Mouse (Mus musculus): ENCODE results near the gene Gtf3c5. TPM values are rescaled to one million over a fixed set of nuclear protein-coding genes. Genes with fewer than 3 reads are reported as not detected.

The Gtf3c5 gene
- polyA plus RNA-seq, 1 experiment from 2014 or later: 40.5 TPM

- Histone ChIP-seq H3K4me2 (no peak overlapping the region), H3K27me3 (ENCODE audit: control insufficient read depth, insufficient read depth, low read length) (no peaks in the 10 kb centered on the region), H3K9ac (ENCODE audit: low read length) (no peak overlapping the region), H3K27ac (ENCODE audit: low read depth, low read length) (no peak overlapping the region), H3K36me3 (ENCODE audit: control insufficient read depth, insufficient read depth, low read length) (no peaks in the 10 kb centered on the region), H3K4me1 (ENCODE audit: control insufficient read depth, insufficient read depth, low read length) (peaks cover 66% of the 10 kb centered on the region), H3K9me3 (ENCODE audit: control insufficient read depth, low read length) (no peaks in the 10 kb centered on the region), H3K4me3 (ENCODE audit: low read depth, low read length) (no peak overlapping the region)
- DNase-seq (ENCODE audit: low spot score, missing footprints) (no peak), ATAC-seq (ENCODE audit: low FRiP score) (no peak)
- WGBS: 59% methylated on average over 7 of the region's 7 CpGs
Measured at GRCm38 (mm10) chr2:28535650-28536049, 47.9 kb downstream of the Gtf3c5 start.

GRCm38 (mm10) chr2:28535263-28535540 lies 48.3 kb downstream of the Gtf3c5 start:
- H3K9me3 ChIP-seq (ENCODE audit: control insufficient read depth, low read length): no peaks in the 10 kb centered on the region
- no peak overlapping the region for H3K4me3 ChIP-seq (ENCODE audit: low read depth, low read length)
- H3K36me3 ChIP-seq (ENCODE audit: control insufficient read depth, insufficient read depth, low read length): no peaks in the 10 kb centered on the region
- no peaks in the 10 kb centered on the region for H3K27me3 ChIP-seq (ENCODE audit: control insufficient read depth, insufficient read depth, low read length)
- H3K27ac ChIP-seq (ENCODE audit: low read depth, low read length): peak overlapping the region; percentile 68
- ATAC-seq (ENCODE audit: low FRiP score): no peak
- H3K9ac ChIP-seq (ENCODE audit: low read length): no peak overlapping the region
- no peak for DNase-seq (ENCODE audit: low spot score, missing footprints)
- no peak overlapping the region for H3K4me2 ChIP-seq
- peaks cover 69% of the 10 kb centered on the region for H3K4me1 ChIP-seq (ENCODE audit: control insufficient read depth, insufficient read depth, low read length)
- 44% methylated on average over 4 of the region's 4 CpGs for WGBS

DNA sequence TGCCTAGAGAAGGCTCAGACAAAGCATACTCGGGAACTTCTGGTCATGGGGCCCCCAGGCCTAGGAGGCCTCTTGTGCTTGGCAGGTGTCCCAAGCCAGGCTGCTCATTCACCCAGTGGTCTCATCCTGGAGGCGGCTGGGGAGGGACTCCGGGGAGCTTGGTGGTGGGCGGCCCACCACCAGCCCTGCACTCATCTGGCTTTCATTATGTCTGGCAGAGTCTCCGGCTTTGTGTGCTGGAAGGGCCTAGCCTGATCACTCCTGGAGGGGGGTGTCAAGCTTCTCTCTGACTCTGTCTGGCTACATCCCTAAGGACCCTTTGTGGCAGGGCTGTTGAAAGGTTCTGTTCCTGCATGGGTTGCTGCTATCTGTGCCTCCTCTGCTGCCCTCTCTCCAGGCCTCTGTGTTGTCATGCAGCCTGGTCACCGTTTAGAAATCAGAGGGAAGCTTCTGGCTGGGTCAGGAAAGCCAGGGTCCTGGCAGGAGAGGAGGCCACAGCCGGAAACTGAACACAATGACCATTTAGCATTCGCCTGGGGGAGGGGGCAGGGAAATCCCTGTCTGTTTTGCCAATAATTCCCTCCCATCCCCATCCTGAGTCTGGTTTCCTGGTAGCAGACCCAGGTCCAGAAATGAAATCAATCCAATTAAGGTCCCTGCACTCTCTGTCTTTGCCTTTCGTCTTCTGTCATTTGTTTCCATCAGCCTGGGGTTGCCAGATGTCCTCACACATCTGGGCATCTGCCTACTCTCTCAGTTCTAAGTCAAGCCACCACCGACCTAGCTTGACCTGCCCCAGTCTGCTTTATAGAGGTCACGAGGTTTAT lies 48.9 kb downstream of the Gtf3c5 start:
- H3K27ac ChIP-seq (ENCODE audit: low read depth, low read length): peak overlapping the region; percentile 68
- H3K4me3 ChIP-seq (ENCODE audit: low read depth, low read length): no peak overlapping the region; the same call in 1 of the 2 replicates
- H3K4me2 ChIP-seq: peak overlapping the region; percentile 80
- no peaks in the 10 kb centered on the region for H3K27me3 ChIP-seq (ENCODE audit: control insufficient read depth, insufficient read depth, low read length)
- WGBS: 31% methylated on average over 11 of the region's 11 CpGs
- peak overlapping the region; percentile 61 for H3K9ac ChIP-seq (ENCODE audit: low read length)
- DNase-seq (ENCODE audit: low spot score, missing footprints) (no peak), ATAC-seq (ENCODE audit: low FRiP score) (no peak)
- no peaks in the 10 kb centered on the region for H3K36me3 ChIP-seq (ENCODE audit: control insufficient read depth, insufficient read depth, low read length)
- no peaks in the 10 kb centered on the region for H3K9me3 ChIP-seq (ENCODE audit: control insufficient read depth, low read length)
- peaks cover 67% of the 10 kb centered on the region for H3K4me1 ChIP-seq (ENCODE audit: control insufficient read depth, insufficient read depth, low read length)

GRCm38 (mm10) chr2:28533901-28534435 lies 49.6 kb downstream of the Gtf3c5 start:
- WGBS: 63% methylated on average over 7 of the region's 7 CpGs
- H3K27me3 ChIP-seq (ENCODE audit: control insufficient read depth, insufficient read depth, low read length): no peaks in the 10 kb centered on the region
- peaks cover 63% of the 10 kb centered on the region for H3K4me1 ChIP-seq (ENCODE audit: control insufficient read depth, insufficient read depth, low read length)
- peak overlapping the region; percentile 61 for H3K9ac ChIP-seq (ENCODE audit: low read length)
- H3K4me2 ChIP-seq: peak overlapping the region; percentile 80
- ATAC-seq (ENCODE audit: low FRiP score) (peak; percentile 7; the same call in 1 of the 2 replicates), DNase-seq (ENCODE audit: low spot score, missing footprints) (peak; percentile 88)
- H3K27ac ChIP-seq (ENCODE audit: low read depth, low read length): peak overlapping the region; percentile 68
- H3K9me3 ChIP-seq (ENCODE audit: control insufficient read depth, low read length): no peaks in the 10 kb centered on the region
- H3K36me3 ChIP-seq (ENCODE audit: control insufficient read depth, insufficient read depth, low read length): no peaks in the 10 kb centered on the region
- H3K4me3 ChIP-seq (ENCODE audit: low read depth, low read length): peak overlapping the region; percentile 42

DNA sequence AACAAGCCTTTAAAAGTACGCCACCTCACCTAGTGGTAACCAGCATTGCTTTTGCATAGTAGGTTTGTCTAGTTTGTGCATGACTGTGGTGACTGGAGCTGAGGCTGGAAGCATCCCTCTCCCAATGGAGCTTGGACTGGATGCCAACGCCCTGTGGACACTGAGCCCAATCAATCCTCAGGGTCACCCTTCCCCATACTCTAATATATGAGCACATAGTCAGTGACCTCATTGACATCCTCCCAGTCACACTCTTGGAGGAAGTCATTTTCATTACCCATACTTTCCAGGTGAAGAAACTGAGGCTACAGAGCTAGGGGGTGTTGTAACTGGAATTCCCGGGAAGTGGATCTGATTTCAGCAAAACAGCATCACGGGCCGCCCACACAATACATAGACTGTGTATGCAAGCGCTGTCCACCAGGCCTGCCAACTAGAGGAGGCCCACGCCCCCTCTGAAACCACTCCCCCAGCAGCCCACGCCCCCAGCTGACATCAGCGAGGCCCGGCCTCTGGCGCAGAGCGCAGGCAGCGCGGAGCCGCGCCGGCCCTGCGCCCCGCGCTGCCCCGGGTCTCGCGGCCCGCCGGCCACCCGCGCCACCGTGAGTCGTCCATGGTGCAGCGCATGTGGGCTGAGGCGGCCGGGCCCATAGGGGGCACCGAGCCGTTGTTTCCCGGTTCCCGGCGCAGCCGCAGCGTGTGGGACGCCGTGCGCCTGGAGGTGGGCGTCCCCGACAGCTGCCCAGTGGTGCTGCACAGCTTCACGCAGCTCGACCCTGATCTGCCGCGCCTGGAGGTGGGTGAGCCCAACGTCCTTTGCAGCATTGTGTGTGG lies 50.4 kb downstream of the Gtf3c5 start:
- Histone ChIP-seq H3K9me3 (ENCODE audit: control insufficient read depth, low read length) (no peaks in the 10 kb centered on the region), H3K4me2 (peak overlapping the region; percentile 80), H3K27me3 (ENCODE audit: control insufficient read depth, insufficient read depth, low read length) (no peaks in the 10 kb centered on the region), H3K27ac (ENCODE audit: low read depth, low read length) (no peak overlapping the region), H3K4me3 (ENCODE audit: low read depth, low read length) (peak overlapping the region; percentile 42), H3K4me1 (ENCODE audit: control insufficient read depth, insufficient read depth, low read length) (peaks cover 55% of the 10 kb centered on the region), H3K9ac (ENCODE audit: low read length) (peak overlapping the region; percentile 61), H3K36me3 (ENCODE audit: control insufficient read depth, insufficient read depth, low read length) (no peaks in the 10 kb centered on the region)
- DNase-seq (ENCODE audit: low spot score, missing footprints) (peak; percentile 96), ATAC-seq (ENCODE audit: low FRiP score) (peak; percentile 91)
- WGBS: 3% methylated on average over 48 of the region's 49 CpGs

DNA sequence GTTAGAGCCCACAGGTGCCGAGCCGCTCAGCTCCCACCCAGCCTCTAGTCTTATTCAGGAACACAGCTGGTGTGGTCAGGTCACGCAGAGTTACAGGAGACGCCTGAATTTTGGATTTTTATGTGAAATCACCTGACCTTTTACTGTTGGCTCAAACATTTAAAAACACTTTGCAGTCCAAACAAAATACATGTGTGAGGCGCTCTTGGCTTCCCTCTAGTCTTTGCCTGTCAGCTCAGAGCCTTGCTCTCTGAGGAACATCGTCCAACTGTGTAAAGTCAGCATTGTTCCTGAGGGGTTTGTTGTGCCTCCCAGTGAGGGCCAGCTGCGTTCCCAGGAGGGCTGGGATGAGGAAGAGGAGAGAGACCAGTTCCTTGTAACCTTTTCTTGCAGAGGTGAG lies 53.2 kb downstream of the Gtf3c5 start:
- Histone ChIP-seq H3K9ac (ENCODE audit: low read length) (no peak overlapping the region), H3K27me3 (ENCODE audit: control insufficient read depth, insufficient read depth, low read length) (no peaks in the 10 kb centered on the region), H3K9me3 (ENCODE audit: control insufficient read depth, low read length) (no peaks in the 10 kb centered on the region), H3K4me1 (ENCODE audit: control insufficient read depth, insufficient read depth, low read length) (peaks cover 56% of the 10 kb centered on the region), H3K27ac (ENCODE audit: low read depth, low read length) (no peak overlapping the region), H3K4me2 (no peak overlapping the region), H3K4me3 (ENCODE audit: low read depth, low read length) (no peak overlapping the region), H3K36me3 (ENCODE audit: control insufficient read depth, insufficient read depth, low read length) (no peaks in the 10 kb centered on the region)
- WGBS: 66% methylated on average over 7 of the region's 7 CpGs
- DNase-seq (ENCODE audit: low spot score, missing footprints): no peak
- no peak for ATAC-seq (ENCODE audit: low FRiP score)

DNA sequence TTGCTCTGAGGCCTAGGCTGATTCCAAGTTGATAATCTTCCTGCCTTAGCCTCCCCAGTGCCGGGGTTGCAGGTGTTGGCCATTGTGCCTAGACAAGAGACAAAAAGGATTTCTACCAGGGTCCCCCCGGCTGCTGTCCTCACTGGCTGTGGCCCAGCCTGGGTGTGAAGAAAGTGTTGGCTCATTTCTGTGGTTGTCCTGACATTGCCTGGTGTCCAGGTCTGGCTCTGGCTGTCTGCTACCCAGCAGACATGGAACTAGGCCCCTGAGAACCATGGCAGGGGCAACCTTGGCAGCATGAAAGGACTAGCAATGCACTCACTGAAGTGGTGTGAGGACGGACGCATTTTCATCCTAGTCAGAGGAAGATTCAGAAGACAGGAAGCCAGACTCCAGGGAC lies 53.7 kb downstream of the Gtf3c5 start:
- ATAC-seq (ENCODE audit: low FRiP score) (no peak), DNase-seq (ENCODE audit: low spot score, missing footprints) (no peak)
- Histone ChIP-seq H3K9me3 (ENCODE audit: control insufficient read depth, low read length) (no peaks in the 10 kb centered on the region), H3K4me2 (no peak overlapping the region), H3K36me3 (ENCODE audit: control insufficient read depth, insufficient read depth, low read length) (no peaks in the 10 kb centered on the region), H3K27me3 (ENCODE audit: control insufficient read depth, insufficient read depth, low read length) (no peaks in the 10 kb centered on the region), H3K4me3 (ENCODE audit: low read depth, low read length) (no peak overlapping the region), H3K9ac (ENCODE audit: low read length) (no peak overlapping the region; the same call in 1 of the 2 replicates), H3K27ac (ENCODE audit: low read depth, low read length) (no peak overlapping the region), H3K4me1 (ENCODE audit: control insufficient read depth, insufficient read depth, low read length) (peaks cover 57% of the 10 kb centered on the region)
- WGBS: 82% methylated on average over 4 of the region's 4 CpGs

DNA sequence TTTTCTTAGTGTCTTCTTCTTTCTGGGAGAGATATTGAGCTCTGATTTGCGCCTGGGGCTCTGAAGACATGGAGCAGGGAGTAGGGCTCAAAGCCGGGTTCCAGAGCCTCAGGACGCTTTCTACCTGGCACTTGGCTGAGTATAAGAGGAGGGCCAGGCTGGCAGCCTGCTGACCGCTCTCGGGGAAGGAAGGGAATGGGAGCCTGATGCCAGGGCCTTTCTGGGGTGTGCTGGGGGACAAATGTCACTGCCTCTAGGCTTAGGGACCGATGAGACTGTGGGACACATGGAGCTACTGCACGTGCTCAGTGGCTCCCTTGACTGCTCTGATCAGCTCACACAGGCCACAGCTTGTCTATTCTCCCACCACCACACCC lies 55.2 kb downstream of the Gtf3c5 start:
- no peak for ATAC-seq (ENCODE audit: low FRiP score)
- 84% methylated on average over 7 of the region's 7 CpGs for WGBS
- H3K4me1 ChIP-seq (ENCODE audit: control insufficient read depth, insufficient read depth, low read length): peaks cover 51% of the 10 kb centered on the region

More for the DNA sequence above, 55.2 kb downstream of the Gtf3c5 start:
- H3K27ac ChIP-seq (ENCODE audit: low read depth, low read length): no peak overlapping the region
- no peak overlapping the region for H3K4me3 ChIP-seq (ENCODE audit: low read depth, low read length)
- H3K36me3 ChIP-seq (ENCODE audit: control insufficient read depth, insufficient read depth, low read length): no peaks in the 10 kb centered on the region
- H3K27me3 ChIP-seq (ENCODE audit: control insufficient read depth, insufficient read depth, low read length): no peaks in the 10 kb centered on the region
- DNase-seq (ENCODE audit: low spot score, missing footprints): no peak
- H3K4me2 ChIP-seq: no peak overlapping the region
- no peaks in the 10 kb centered on the region for H3K9me3 ChIP-seq (ENCODE audit: control insufficient read depth, low read length)
- H3K9ac ChIP-seq (ENCODE audit: low read length): no peak overlapping the region

Data from midbrain, embryonic 11.5 days (tissue).